9 mouse cellular contexts compared by ENCODE assay signal in genomic region chr1:62682456-62683385, GRCm38 (mm10). TPM values are rescaled to one million over a fixed set of nuclear protein-coding genes. Genes with fewer than 3 reads are reported as not detected.
A peak's percentile ranks its signal among the peaks of the same experiment; 100 is the strongest.
DNase-seq lines count a peak whose midpoint lies in the region; ATAC-seq lines count a peak whose summit lies in the region.
"Had no signal": no experiment of that assay in that cellular context is flagged by ENCODE, and none has a peak within 500 bp of the region (broad histone marks: within the 10 kb centered on the region; RNA-seq: fewer than 3 reads in every experiment).

No protein-coding gene starts in this region.

- intact Hi-C loops in left cerebral cortex, postnatal 36 days (cut with DNase I), result no loop called here

- peak overlapping the region; percentile 48; the same call in 1 of the 2 replicates for H3K27ac ChIP-seq in hindbrain, embryonic 16.5 days (ENCODE audit: low read depth, low read length)
- H3K27ac ChIP-seq in neural tube, embryonic 13.5 days (replicated peaks), result peak overlapping the region; percentile 49

- 23% methylated on average over 21 of the region's 21 CpGs for WGBS in hindbrain, embryonic 16.5 days
- 28% methylated on average over 21 of the region's 21 CpGs for WGBS in neural tube, embryonic 13.5 days

- peaks cover 8% of the 10 kb centered on the region for H3K4me1 ChIP-seq in hindbrain, embryonic 16.5 days (ENCODE audit: control insufficient read depth, insufficient read depth, low read depth, low read length)
- peaks cover 20% of the 10 kb centered on the region for H3K4me1 ChIP-seq in neural tube, embryonic 13.5 days (replicated peaks)

- no peaks in the 10 kb centered on the region for H3K27me3 ChIP-seq in hindbrain, embryonic 16.5 days (replicated peaks; ENCODE audit: control insufficient read depth, insufficient read depth, low read length)
- no peaks in the 10 kb centered on the region for H3K27me3 ChIP-seq in neural tube, embryonic 13.5 days

- peak; percentile 77 for ATAC-seq in hindbrain, embryonic 16.5 days
- ATAC-seq in neural tube, embryonic 13.5 days (ENCODE audit: low read depth), result peak; percentile 79

- H3K4me2 ChIP-seq in hindbrain, embryonic 16.5 days (ENCODE audit: low read length), result peak overlapping the region; percentile 26
- H3K4me2 ChIP-seq in neural tube, embryonic 13.5 days, result peak overlapping the region; percentile 29

- no peak overlapping the region for H3K4me3 ChIP-seq in hindbrain, embryonic 16.5 days (ENCODE audit: low read length)
- H3K4me3 ChIP-seq in neural tube, embryonic 13.5 days, result no peak overlapping the region

- no peaks in the 10 kb centered on the region for H3K36me3 ChIP-seq in hindbrain, embryonic 16.5 days (ENCODE audit: control insufficient read depth, insufficient read depth, low read length)
- no peaks in the 10 kb centered on the region for H3K36me3 ChIP-seq in neural tube, embryonic 13.5 days

- peak; percentile 29 to 31 for DNase-seq in cerebellum, postnatal 14 days
- DNase-seq in cerebellum, adult 9-11 months, result no peak
- peak; percentile 16 to 18 for DNase-seq in left cerebral cortex, postnatal 36 days (ENCODE audit: low spot score in 2 of 2)
- DNase-seq in left cerebral cortex, adult 8-10 months (ENCODE audit: low spot score in 2 of 2), result no peak
- DNase-seq in urinary bladder, postnatal 36 days (ENCODE audit: low spot score in 2 of 2), result no peak
- no peak for DNase-seq in left cerebral cortex, adult 9 months (ENCODE audit: low spot score in 2 of 2)
- DNase-seq: cerebellum, adult 11-12 months had no signal

- peaks cover under 1% of the 10 kb centered on the region; the same call in 1 of the 2 replicates for H3K9me3 ChIP-seq in hindbrain, embryonic 16.5 days (ENCODE audit: control insufficient read depth, low read length)
- no peaks in the 10 kb centered on the region for H3K9me3 ChIP-seq in neural tube, embryonic 13.5 days

- H3K9ac ChIP-seq in hindbrain, embryonic 16.5 days (ENCODE audit: low read depth, low read length), result 0 out of 2 replicates have a peak overlapping the region, but pooled peaks have one; percentile 17
- 0 out of 2 replicates have a peak overlapping the region, but pooled peaks have one; percentile 6 for H3K9ac ChIP-seq in neural tube, embryonic 13.5 days

RNA-seq across cellular contexts. Expression of gene Nrp2, which starts 20.4 kb away (rescaled TPM):
- 10 to 100 TPM; 19.0 to 39.3 TPM for total RNA-seq in left cerebral cortex, postnatal 36 days (2021)
- 10 to 100 TPM; 28.1 to 33.4 (median 29.6) TPM for total RNA-seq in left cerebral cortex, adult 8-10 months (2022)
- 22.7 and 31.5 TPM in 2 replicates for polyA plus RNA-seq in hindbrain, embryonic 16.5 days (2015; fragmentation: Nextera tagmentation; extraction: Ambion mirVana)
- 32.7 and 37.0 TPM in 2 replicates for polyA plus RNA-seq in neural tube, embryonic 13.5 days (2015; fragmentation: Nextera tagmentation; extraction: Ambion mirVana)

Comparison
In these comparisons a context has a peak if more than half of its experiments do, and no peak if none do; other contexts are left out.
1. DNase-seq: peak in cerebellum, postnatal 14 days (2 of 2) and left cerebral cortex, postnatal 36 days (2 of 2); none in cerebellum, adult 9-11 months (single experiment), left cerebral cortex, adult 8-10 months (0 of 2), urinary bladder, postnatal 36 days (0 of 2) and left cerebral cortex, adult 9 months (0 of 2).